Mouse (Mus musculus) heart, embryonic 11.5 days (tissue): ENCODE results near the gene Ppp1r35. TPM values are rescaled to one million over a fixed set of nuclear protein-coding genes. Genes with fewer than 3 reads are reported as not detected.

Source experiments
- ATAC-seq: fragments of 200-750 bp; cut with Nextera tagmentation; replicated peaks from 2 replicates; pipeline ENCODE4 v1.8.0; 2017; ENCODE audit warnings: moderate library complexity; ENCODE audit not compliant: insufficient number of reproducible peaks, low FRiP score, low TSS enrichment
- H3K27ac ChIP-seq: fragments of 300-500 bp; sonication (generic); 2 replicates; pipeline ENCODE4 v1.5.1; 2014; ENCODE audit warnings: mild to moderate bottlenecking, low read depth, low read length
- H3K27me3 ChIP-seq: fragments of 300-500 bp; sonication (generic); 2 replicates; pipeline ENCODE4 v1.6.1; 2014; ENCODE audit warnings: mild to moderate bottlenecking, low read length, mixed read lengths; ENCODE audit not compliant: control insufficient read depth, insufficient read depth
- H3K36me3 ChIP-seq: fragments of 300-500 bp; sonication (generic); 2 replicates; pipeline ENCODE4 v1.6.1; 2014; ENCODE audit warnings: mild to moderate bottlenecking, low read length, moderate library complexity, mixed read lengths; ENCODE audit not compliant: control insufficient read depth, insufficient read depth
- H3K4me1 ChIP-seq: fragments of 300-500 bp; sonication (generic); 2 replicates; pipeline ENCODE4 v1.6.1; 2014; ENCODE audit warnings: low read length; ENCODE audit not compliant: control insufficient read depth, insufficient read depth
- H3K4me2 ChIP-seq: fragments of 300-500 bp; sonication (generic); 2 replicates; pipeline ENCODE4 v1.6.1; 2014; ENCODE audit warnings: mild to moderate bottlenecking, moderate library complexity
- H3K4me3 ChIP-seq: fragments of 300-500 bp; sonication (generic); 2 replicates; pipeline ENCODE4 v1.5.1; 2014; ENCODE audit warnings: low read depth, low read length
- H3K9ac ChIP-seq: fragments of 300-500 bp; sonication (generic); 2 replicates; pipeline ENCODE4 v1.6.1; 2014; ENCODE audit warnings: mild to moderate bottlenecking, low read depth, low read length, moderate library complexity
- H3K9me3 ChIP-seq: fragments of 300-500 bp; sonication (generic); replicated peaks from 2 replicates; pipeline ENCODE4 v1.6.1; 2016; ENCODE audit warnings: low read length; ENCODE audit not compliant: control insufficient read depth
- WGBS: fragments of 180-500 bp; shearing (Covaris S2); extraction: QIAGEN DNeasy Blood & Tissue Kit; methylation state at CpG from one replicate; pipeline ENCODE4 v1.1.7; 2014; ENCODE audit not compliant: insufficient replicate concordance; 5-methylcytosine and 5-hydroxymethylcytosine counted together
- polyA plus RNA-seq: library from polyadenylated mRNA; unstranded; fragments of >200 nt; fragmentation: Nextera tagmentation; extraction: Ambion mirVana; gene quantifications from 2 replicates; pipeline ENCODE4 v1.2.1, GENCODE M21; 2014

The Ppp1r35 gene
- 29.9 and 35.3 TPM in 2 replicates for polyA plus RNA-seq

DNA sequence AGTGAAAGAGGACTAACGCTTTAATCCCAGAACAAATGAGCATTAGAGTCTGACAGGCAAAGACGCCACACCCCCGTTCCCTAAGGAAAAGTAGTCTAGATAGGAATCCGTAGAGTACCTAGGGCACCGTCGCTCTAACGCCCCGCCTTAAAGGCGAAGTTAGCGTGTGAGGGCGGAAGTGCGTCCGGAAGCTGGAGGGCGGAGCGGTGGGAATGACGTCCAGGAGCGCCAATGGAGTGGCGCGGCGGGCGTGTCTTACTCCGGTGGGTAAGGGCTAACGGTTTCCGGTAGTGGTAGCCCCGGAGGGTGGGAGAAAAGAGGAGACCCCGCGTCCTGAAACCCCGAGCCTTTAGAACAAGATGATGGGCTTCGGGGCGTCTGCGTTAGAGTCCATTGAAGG, at the start of gene Ppp1r35:
TSS of gene Ppp1r35 (plus strand) at position 215 of the 400 bp plus-strand sequence.
- Histone ChIP-seq H3K27ac (peak within 1 kb of the TSS; percentile 87), H3K9ac (peak within 1 kb of the TSS; percentile 96), H3K36me3 (peaks cover 22% of the 10 kb centered on the region), H3K4me1 (peaks cover 19% of the 10 kb centered on the region), H3K4me2 (peak within 1 kb of the TSS; percentile 99), H3K9me3 (no peaks in the 10 kb centered on the region), H3K27me3 (no peaks in the 10 kb centered on the region), H3K4me3 (peak within 1 kb of the TSS; percentile 99)
- peak; percentile 89 for ATAC-seq
- WGBS = 0% methylated on average over 31 of the region's 31 CpGs

DNA sequence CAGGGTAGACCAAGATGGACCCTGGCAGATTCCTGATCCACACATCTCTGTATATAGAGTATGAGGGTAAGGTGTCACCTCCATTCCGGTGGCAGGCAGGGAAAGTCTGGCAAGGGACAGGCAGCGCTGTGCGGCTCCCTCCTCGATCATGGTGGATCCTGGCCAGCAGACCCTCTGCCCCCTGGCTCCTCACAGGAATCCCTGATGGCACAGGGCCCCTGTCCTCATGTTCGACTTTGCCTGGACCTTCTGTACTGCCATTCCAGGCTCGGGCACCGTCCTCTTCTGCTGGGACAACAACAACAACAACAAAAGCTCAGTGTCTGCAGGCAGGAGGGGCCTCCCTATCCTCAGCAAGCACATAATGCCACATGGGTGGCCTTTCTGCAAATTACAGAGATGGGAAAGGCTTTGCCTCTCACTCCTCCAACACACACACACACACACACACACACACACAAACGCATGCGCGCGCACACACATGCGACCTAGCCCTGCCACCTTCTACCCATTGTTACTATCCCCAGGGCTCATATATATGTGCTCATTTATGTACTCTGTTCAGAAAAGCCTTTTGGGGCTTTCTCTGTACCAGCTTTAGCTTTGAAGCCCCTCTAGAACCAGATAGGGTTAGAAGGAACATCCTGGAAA, 44.9 kb upstream of the Ppp1r35 start:
- no peak overlapping the region for H3K4me2 ChIP-seq
- ATAC-seq = no peak

DNA sequence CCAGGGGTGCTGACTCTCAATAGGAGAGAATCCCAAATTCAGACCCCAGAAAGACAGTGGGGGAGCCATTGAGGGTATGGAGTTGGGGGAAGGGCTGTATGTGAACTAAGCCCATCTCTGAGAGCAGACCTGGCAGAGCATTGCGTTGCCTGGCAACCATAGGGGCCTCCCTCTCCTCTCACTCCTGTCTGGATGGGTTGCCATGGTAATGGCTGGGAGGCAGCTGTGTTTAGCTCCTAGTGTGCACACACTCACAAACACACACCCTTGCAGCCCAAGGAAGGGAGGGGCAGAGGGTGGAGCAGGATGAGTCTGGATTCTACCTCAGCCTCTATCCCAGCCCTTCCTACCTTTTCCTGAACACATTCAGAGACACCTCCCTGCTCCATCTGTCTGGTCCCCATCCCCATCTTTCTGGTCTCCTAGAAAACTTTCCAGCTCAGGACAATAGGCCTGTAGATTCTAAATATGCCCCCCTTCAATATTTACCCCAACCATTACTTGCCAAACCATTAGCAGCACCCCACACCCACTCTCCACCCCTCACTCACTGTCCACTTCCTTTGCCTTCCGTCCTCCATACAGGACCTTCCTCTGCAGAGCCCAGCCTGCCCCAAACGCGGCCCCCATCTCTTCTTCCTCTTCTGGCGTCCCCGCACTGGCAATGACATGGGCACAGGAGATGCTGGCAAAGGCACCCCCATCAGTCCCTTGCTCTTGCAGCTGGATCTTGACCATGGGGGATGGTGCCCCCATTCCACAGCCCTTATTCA, 44.2 kb upstream of the Ppp1r35 start:
- H3K4me2 ChIP-seq = no peak overlapping the region
- 71% methylated on average over 6 of the region's 6 CpGs for WGBS
- no peak overlapping the region for H3K4me3 ChIP-seq
- ATAC-seq = 0 out of 2 replicates have a peak, but pooled peaks have one; percentile 19
- H3K36me3 ChIP-seq = 0 out of 2 replicates have a peak, but pooled peaks cover 2% of the 10 kb centered on the region
- no peak overlapping the region for H3K9ac ChIP-seq
- H3K4me1 ChIP-seq = peaks cover 4% of the 10 kb centered on the region
- no peaks in the 10 kb centered on the region for H3K27me3 ChIP-seq
- no peaks in the 10 kb centered on the region for H3K9me3 ChIP-seq
- no peak overlapping the region for H3K27ac ChIP-seq

More for the DNA sequence above, 44.9 kb upstream of the Ppp1r35 start:
- Histone ChIP-seq H3K36me3 (0 out of 2 replicates have a peak, but pooled peaks cover 2% of the 10 kb centered on the region), H3K9ac (no peak overlapping the region), H3K9me3 (no peaks in the 10 kb centered on the region), H3K27ac (no peak overlapping the region), H3K27me3 (no peaks in the 10 kb centered on the region), H3K4me3 (no peak overlapping the region), H3K4me1 (no peaks in the 10 kb centered on the region; the same call in 1 of the 2 replicates)
- 86% methylated on average over 12 of the region's 12 CpGs for WGBS

DNA sequence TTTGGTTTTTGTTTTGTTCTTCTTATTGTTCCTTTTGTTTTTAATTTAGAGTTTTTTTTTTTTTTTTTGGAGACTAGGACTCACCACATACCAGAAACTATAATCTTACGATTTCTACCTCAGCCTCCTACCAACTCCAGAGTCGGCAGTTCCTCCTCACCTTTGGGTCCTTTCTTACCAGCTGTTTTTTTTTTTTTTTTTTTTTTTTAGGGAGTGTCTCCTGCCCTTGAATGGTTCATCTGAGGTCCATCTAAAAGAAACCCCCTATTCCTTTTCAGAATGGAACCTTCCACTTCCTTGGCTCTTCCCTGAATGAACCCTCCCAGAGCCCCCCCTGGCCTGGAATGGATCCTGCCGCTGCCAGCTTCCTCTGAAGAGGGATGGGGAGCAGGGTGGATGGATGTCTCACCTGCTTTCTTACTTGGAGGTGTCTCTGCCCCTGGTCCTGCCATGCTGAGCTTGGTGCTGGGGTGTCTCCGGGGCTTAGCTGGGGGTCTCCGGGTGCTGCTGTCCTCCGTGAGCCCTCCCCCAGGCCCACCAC, 41.2 kb upstream of the Ppp1r35 start:
- Histone ChIP-seq H3K4me2 (no peak overlapping the region), H3K4me1 (peaks cover 14% of the 10 kb centered on the region), H3K4me3 (no peak overlapping the region), H3K27me3 (no peaks in the 10 kb centered on the region), H3K36me3 (no peaks in the 10 kb centered on the region), H3K27ac (no peak overlapping the region), H3K9ac (no peak overlapping the region), H3K9me3 (no peaks in the 10 kb centered on the region)
- no peak for ATAC-seq
- WGBS = 76% methylated on average over 6 of the region's 6 CpGs

DNA sequence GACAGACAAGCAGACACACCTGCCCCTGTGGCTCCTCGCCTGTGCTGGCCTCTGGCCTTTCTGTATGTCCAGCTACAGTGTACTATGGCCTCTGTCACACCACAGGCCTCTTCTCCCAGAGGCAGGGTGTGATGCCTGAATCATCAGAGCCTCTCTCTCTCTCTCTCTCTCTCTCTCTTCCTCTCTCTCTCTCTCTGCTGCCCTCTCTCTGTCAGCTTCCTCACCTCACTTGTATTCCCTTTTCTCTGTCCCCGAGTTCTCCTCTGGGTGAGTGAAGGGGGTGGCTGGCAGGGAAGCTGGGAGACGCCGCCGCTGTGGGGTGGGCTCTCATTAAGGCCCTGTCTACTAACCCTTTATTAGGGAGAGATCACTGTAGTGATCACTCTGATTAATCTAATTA, 40.1 kb upstream of the Ppp1r35 start:
- no peak overlapping the region for H3K4me3 ChIP-seq
- 49% methylated on average over 5 of the region's 5 CpGs for WGBS
- H3K27me3 ChIP-seq = no peaks in the 10 kb centered on the region
- H3K27ac ChIP-seq = no peak overlapping the region
- H3K9ac ChIP-seq = 0 out of 2 replicates have a peak overlapping the region, but pooled peaks have one; percentile 5
- no peak overlapping the region; the same call in 1 of the 2 replicates for H3K4me2 ChIP-seq
- H3K4me1 ChIP-seq = peaks cover 14% of the 10 kb centered on the region
- no peaks in the 10 kb centered on the region for H3K9me3 ChIP-seq
- ATAC-seq = no peak
- H3K36me3 ChIP-seq = no peaks in the 10 kb centered on the region

DNA sequence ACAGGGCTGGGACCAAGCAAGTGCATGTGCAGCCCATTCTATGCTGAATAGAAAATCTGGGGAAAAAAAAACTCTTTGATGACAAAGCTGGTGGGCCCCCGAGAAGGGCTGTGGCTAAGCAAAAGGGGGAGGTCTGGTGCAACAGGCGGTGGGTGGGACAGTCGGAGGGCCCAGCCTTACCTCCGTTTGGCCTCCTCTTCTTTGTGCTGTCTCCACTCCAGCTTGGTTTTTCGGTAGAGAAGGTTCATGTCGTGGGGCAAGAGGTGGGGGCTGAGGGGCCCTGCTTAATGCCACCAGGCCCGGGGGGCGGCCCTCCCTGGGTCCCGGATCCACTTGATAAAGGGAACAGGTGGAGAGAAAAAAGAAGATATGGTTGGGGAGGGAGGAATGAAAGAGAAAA, 39.2 kb upstream of the Ppp1r35 start:
- H3K4me2 ChIP-seq = no peak overlapping the region
- peaks cover 14% of the 10 kb centered on the region for H3K4me1 ChIP-seq
- ATAC-seq = no peak
- H3K27ac ChIP-seq = no peak overlapping the region
- H3K9me3 ChIP-seq = no peaks in the 10 kb centered on the region
- H3K4me3 ChIP-seq = no peak overlapping the region
- WGBS = 63% methylated on average over 9 of the region's 9 CpGs
- no peaks in the 10 kb centered on the region for H3K36me3 ChIP-seq
- no peak overlapping the region for H3K9ac ChIP-seq
- H3K27me3 ChIP-seq = no peaks in the 10 kb centered on the region

DNA sequence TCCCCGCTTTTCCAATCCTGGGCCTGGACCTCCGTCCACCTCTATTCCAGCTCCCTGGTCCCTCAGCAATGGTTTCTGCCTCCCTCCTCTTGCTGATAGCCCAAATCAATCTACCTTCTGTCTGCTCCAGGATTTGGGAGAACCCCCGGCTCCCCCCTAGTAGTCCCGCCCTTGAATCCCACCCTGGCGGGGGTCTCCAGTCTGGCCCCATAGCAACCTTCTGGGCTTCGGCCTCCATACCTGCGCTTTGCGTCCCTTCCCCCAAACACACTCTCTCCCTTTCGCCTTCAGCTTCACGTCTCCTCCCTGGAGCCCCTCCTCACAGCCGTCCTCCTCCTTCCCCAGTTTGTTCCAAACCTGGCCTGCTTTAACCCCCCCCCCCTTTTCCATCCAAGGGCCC, 38.1 kb upstream of the Ppp1r35 start:
- H3K9me3 ChIP-seq = no peaks in the 10 kb centered on the region
- peak overlapping the region; percentile 69 for H3K4me3 ChIP-seq
- H3K27me3 ChIP-seq = no peaks in the 10 kb centered on the region
- H3K4me1 ChIP-seq = peaks cover 17% of the 10 kb centered on the region
- no peak for ATAC-seq
- H3K27ac ChIP-seq = no peak overlapping the region
- peak overlapping the region; percentile 77 for H3K9ac ChIP-seq
- no peaks in the 10 kb centered on the region for H3K36me3 ChIP-seq
- H3K4me2 ChIP-seq = peak overlapping the region; percentile 95
- WGBS = 10% methylated on average over 11 of the region's 11 CpGs

DNA sequence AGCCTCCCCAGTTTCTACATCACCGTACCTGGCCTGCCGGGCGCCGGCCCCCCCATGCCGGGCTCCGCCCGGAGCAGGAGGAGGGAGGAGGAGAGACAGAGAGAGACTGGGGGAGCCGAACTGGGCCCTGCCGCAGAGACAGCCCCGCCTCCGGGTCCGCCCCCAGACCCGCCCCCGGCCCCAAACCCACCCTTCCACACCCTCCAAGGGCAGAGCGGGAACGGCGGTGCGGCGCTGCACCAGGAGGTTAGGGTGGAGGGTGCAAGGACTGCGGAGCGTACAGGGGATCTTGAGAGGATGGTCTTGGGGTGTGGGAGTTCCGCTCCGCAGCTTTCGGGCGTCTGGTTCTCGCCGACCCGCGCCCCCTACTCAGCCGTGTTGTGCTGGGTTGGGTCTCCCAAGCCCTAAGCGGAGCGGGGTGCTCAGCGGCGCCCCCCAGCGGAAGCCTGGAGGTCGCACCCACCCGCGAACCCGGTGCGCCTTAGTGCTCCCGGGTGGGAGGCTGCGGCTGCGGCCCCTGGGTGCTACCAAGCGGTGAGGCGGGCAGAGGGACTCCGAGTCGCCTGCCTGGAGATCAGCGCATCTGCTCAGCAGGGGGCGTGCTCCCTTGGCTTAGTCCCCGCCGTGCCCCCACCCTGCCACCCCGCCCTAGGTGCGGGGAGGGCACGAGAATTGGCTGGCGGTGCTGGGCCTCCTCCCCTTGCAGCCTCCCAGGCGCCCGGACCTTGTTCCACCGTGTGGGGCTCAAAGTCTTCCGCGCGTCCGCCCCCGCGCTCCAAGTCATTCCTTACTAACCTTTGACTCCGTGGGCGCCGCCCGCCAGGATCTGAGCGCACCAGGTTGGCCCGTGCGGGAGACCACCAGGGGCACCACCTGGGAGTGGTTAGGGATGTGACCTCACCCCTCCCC, 37.4 kb upstream of the Ppp1r35 start, which contains the start of gene Nyap1:
TSS of gene Nyap1 (minus strand) at position 585 of the 909 bp plus-strand sequence.
- H3K9ac ChIP-seq = peak within 1 kb of the TSS; percentile 77
- peak within 1 kb of the TSS; percentile 69 for H3K4me3 ChIP-seq
- no peaks in the 10 kb centered on the region for H3K27me3 ChIP-seq
- under 1% methylated on average over 65 of the region's 71 CpGs for WGBS
- no peaks in the 10 kb centered on the region for H3K36me3 ChIP-seq
- H3K27ac ChIP-seq = peak within 1 kb of the TSS; percentile 66
- no peaks in the 10 kb centered on the region for H3K9me3 ChIP-seq
- peak; percentile 74 for ATAC-seq
- peak within 1 kb of the TSS; percentile 95 for H3K4me2 ChIP-seq
- peaks cover 17% of the 10 kb centered on the region for H3K4me1 ChIP-seq
